Mouse (Mus musculus): Measurements from ENCODE around the gene Slc20a1.

Gene Slc20a1

DNA sequence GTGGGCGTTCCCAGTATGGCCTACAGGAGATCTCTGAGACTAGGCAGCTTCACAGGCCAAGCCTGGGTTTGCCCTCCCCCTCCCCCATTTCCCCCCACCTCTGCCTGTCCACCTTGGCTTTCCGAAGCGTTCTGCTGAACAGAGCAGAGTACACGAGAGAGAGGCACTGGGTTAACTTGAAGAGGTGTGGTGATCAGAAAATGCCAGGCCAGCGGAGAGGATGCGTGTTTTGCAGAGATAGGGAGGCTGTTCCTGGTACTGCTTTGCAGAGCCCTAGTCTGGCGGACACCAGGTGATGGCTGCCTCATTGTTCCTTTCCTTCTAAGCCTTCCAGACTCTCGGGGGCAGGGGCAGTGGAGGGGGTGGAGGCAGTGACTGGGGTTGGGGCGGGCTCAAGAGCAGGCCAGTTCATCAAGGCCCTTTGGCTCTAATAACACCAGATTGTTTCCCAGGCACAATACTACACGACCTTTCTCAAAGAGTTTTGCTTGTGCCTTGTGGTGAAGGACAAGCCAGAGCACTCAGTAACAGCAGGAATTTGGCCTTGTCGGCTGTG is 27.8 kb downstream of the Slc20a1 start:
- no peak for DNase-seq (ENCODE audit: extremely low read depth, low read depth, low spot score)

DNA sequence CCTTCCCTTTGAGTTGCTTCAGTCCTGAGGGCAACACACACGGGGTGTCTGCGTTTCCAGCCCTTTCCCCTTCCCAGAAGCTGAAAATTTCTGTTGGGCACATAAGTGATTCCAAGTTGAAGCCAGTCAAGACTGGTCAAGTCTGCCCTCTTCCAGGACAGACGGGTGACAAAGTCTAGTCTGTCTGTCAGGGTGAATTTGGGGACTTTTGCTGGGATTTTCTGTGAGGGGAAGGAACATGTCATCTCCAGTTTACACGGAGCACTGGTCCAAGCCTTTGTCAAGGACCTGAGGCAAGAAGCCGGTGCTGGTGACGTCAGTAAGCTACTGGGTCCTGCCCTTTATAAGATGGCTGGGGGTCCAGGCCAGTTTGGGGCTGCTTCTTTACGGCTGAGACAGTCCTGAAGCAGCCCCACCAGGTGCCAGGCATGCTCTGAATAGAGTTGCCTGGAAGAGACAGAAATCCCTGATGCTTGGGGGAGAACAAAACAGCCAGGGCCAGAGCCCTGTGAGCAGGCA is 28.5 kb downstream of the Slc20a1 start:
- no peak for DNase-seq (ENCODE audit: extremely low read depth, low read depth, low spot score)

GRCm38 (mm10) chr2:129227709-129228108 is 29.1 kb downstream of the Slc20a1 start:
- DNase-seq (ENCODE audit: extremely low read depth, low read depth, low spot score), result no peak

GRCm38 (mm10) chr2:129228571-129228970 is 30.0 kb downstream of the Slc20a1 start:
- no peak for DNase-seq (ENCODE audit: extremely low read depth, low read depth, low spot score)

GRCm38 (mm10) chr2:129229316-129229715 is 30.8 kb downstream of the Slc20a1 start:
- DNase-seq (ENCODE audit: extremely low read depth, low read depth, low spot score), result no peak

DNA sequence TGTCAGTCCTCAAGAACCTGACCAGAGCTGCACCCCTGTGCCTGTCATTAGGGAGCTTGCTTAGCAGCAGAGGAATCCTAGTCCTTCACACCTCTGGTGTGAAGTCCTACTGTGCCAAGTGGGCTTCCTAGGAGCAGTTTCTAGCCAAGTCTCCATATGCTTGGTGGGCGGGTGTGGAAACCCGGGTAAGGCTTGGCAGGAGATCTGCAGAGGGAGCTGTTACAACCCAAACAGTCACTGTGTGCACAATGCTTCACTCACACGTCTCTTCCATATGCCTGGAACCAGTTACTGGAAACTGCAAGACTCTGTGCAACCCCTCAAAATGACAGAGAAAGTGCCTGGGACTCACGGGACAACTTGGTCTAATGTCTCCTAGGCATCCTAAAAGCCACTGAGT is 33.5 kb downstream of the Slc20a1 start:
- DNase-seq (ENCODE audit: extremely low read depth, low read depth, low spot score), result no peak

- DNase-seq (ENCODE audit: extremely low read depth, low read depth, low spot score), result no peak
Measured at GRCm38 (mm10) chr2:129232484-129232883, 33.9 kb downstream of the Slc20a1 start.

DNA sequence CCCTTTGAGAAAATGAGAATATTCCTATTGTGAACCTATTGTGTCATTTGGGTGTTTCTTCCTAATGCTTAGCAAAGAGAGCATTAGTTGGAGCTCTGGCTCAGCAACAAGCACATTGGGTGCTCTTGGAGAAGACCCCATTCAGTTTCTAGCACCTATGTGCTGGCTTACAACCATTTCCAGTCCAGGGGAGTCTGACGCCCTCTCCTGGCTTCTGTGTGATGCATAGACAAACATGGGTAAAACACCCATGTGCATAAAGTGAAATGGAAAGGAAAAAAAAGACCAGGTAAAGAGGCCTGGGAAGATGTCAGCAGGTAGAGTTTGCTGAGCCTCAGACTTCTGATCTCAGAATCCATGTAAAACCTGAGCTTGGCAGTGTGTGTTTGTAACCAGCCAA is 34.7 kb downstream of the Slc20a1 start:
- no peak for DNase-seq (ENCODE audit: extremely low read depth, low read depth, low spot score)

GRCm38 (mm10) chr2:129233803-129234477 is 35.4 kb downstream of the Slc20a1 start:
- no peak for DNase-seq (ENCODE audit: extremely low read depth, low read depth, low spot score)

GRCm38 (mm10) chr2:129234731-129235130 is 36.2 kb downstream of the Slc20a1 start:
- DNase-seq (ENCODE audit: extremely low read depth, low read depth, low spot score), result no peak

DNA sequence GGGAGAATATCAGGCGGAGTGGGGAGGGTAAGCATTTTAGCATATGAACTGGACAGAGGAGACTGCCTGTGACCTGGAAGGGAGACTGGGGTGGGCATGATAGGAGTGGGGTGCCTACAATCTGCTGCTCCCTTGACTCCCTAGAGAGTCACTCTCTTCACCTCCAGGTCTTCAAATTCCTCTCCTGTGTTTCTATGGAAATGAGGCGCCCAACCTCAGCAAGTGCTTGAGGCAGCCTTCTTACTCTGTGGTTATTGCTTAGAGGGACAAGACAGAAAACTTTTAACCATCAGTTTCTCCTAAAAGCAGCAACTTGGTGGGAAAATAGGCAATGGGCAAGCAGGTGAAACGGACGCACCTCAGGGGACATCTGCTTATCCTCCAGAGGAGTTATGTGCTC is 38.0 kb downstream of the Slc20a1 start:
- no peak for DNase-seq (ENCODE audit: extremely low read depth, low read depth, low spot score)

- no peak for DNase-seq (ENCODE audit: extremely low read depth, low read depth, low spot score)
Measured at GRCm38 (mm10) chr2:129240726-129241432, 42.3 kb downstream of the Slc20a1 start.

GRCm38 (mm10) chr2:129241845-129242833 is 43.6 kb downstream of the Slc20a1 start:
- DNase-seq (ENCODE audit: extremely low read depth, low read depth, low spot score), result no peak

- DNase-seq (ENCODE audit: extremely low read depth, low read depth, low spot score), result no peak
Measured at GRCm38 (mm10) chr2:129243005-129243404, 44.4 kb downstream of the Slc20a1 start.

GRCm38 (mm10) chr2:129243786-129244185 is 45.2 kb downstream of the Slc20a1 start:
- no peak for DNase-seq (ENCODE audit: extremely low read depth, low read depth, low spot score)

DNA sequence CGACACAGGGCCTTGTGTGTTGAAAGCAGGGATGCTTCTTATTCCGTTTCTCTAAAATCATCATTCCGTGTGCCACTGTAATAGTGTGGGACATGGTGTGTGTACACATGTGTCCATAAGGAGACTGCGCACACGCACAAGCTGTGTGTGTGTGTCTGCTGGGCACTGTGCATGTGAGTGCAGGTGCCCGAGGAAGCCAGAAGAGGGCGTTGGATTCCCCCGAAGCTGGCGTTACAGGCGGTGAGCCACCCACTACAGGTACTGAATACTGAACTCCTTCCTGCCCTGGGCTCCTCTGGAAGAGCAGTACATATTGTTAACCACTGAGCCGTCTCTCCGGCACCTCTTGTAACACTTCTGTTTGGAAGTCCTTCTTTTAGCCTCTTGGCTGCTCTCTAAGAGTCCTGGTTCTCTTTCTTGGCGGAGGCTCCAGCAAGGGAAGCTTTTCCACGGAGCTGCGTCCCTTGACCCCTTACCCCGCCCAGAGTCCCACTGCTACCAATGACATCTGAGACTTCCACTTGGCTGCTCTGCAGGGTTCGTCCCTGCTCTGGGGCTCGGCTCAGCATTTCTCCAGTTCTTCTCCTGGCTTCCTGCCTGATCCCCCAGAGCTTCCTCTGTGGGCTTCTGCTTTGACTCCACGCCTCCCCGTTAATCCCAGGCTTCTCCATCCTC is 46.0 kb downstream of the Slc20a1 start:
- DNase-seq (ENCODE audit: extremely low read depth, low read depth, low spot score), result no peak

GRCm38 (mm10) chr2:129245618-129246017 is 47.1 kb downstream of the Slc20a1 start:
- no peak for DNase-seq (ENCODE audit: extremely low read depth, low read depth, low spot score)

DNA sequence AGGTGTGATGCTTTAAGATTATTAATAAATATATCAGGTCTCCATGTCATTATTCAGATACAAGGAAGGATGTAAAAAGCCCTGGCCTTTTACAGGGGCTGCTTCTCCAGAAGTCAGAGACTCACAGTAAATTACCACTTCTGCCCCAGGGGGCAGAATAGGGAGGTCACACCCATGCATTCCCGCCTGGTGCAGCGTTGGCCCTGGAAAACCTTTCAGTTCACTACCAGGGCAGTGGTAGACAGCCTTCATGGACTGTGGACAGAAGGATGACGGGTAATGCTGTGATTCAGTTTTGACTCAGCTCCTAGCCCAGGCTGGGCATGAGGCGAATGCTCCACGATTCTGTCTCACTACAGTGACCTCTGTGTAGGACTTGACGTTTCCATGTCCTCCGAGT is 47.9 kb downstream of the Slc20a1 start:
- no peak for DNase-seq (ENCODE audit: extremely low read depth, low read depth, low spot score)

- no peak for DNase-seq (ENCODE audit: extremely low read depth, low read depth, low spot score)
Measured at GRCm38 (mm10) chr2:129246924-129247323, 48.4 kb downstream of the Slc20a1 start.

GRCm38 (mm10) chr2:129247707-129248121 is 49.1 kb downstream of the Slc20a1 start:
- no peak for DNase-seq (ENCODE audit: extremely low read depth, low read depth, low spot score)
